Mouse (Mus musculus) cerebellum, adult 2 months (tissue): ENCODE measurements around the gene Ptges3l.

Experiments
- CTCF ChIP-seq: fragments of 200-500 bp; IDR thresholded peaks from 2 replicates; pipeline ENCODE4 v1.5.1; 2011; ENCODE audit warnings: low read depth, mild to moderate bottlenecking, control low read depth, low read length, moderate library complexity, borderline replicate concordance; ENCODE audit not compliant: insufficient read depth
- POLR2A ChIP-seq: fragments of 200-500 bp; IDR thresholded peaks from 2 replicates; pipeline ENCODE4 v1.6.1; 2011; ENCODE audit warnings: low read length, control low read depth, borderline replicate concordance; ENCODE audit not compliant: insufficient read depth

DNA sequence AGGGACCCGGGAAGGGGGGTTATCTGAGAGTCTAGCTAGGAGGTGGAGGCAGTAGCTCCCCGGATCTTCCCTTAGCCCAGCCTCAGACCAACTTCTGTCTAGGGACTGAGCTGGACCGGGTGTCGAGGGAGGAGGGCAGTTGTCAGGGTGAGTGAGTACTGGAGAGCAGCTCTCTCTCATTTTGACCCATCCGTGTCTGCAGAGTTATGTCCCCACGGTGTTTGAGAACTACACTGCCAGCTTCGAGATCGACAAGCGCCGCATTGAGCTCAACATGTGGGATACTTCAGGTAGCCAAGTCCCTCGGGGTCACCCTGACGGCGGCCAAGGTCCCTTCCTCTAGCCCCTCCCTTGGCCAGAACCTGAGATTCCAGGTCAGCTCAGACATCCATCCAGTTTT is 43.6 kb upstream of the Ptges3l start:
- no peak for TF ChIP-seq CTCF
- no peak for TF ChIP-seq POLR2A
